Mouse (Mus musculus) spleen, adult 2 months (tissue): Measurements from ENCODE around the gene Cd5. TPM values are rescaled to one million over a fixed set of nuclear protein-coding genes. Genes with fewer than 3 reads are reported as not detected.
A peak's percentile ranks its signal among the peaks of the same experiment; 100 is the strongest.

ENCODE experiments used
- DNase-seq, 2 experiments: peaks; one replicate each; pipeline versions ENCODE4 v3.0.0 to v3.0.0-alpha.2; 2012 to 2021; ENCODE audit warnings: low spot score in 2 of 2, low read depth in 1 of 2
- H3K27ac ChIP-seq: fragments of 200-500 bp; 2 replicates; pipeline ENCODE4 v1.5.1; 2012; ENCODE audit warnings: low read length, inconsistent platforms; ENCODE audit not compliant: insufficient read depth
- H3K27me3 ChIP-seq: fragments of 200-500 bp; 2 replicates; pipeline ENCODE4 v1.6.1; 2012; ENCODE audit warnings: mild to moderate bottlenecking, moderate library complexity, low read length, inconsistent platforms; ENCODE audit not compliant: control insufficient read depth, insufficient read depth
- H3K36me3 ChIP-seq: fragments of 200-500 bp; 2 replicates; pipeline ENCODE4 v1.6.1; 2012; ENCODE audit warnings: mild to moderate bottlenecking, low read length, inconsistent platforms; ENCODE audit not compliant: control insufficient read depth, insufficient read depth
- H3K4me1 ChIP-seq: fragments of 200-500 bp; 2 replicates; pipeline ENCODE4 v1.6.1; 2011; ENCODE audit warnings: inconsistent platforms; ENCODE audit not compliant: control insufficient read depth, insufficient read depth, insufficient read length
- H3K4me3 ChIP-seq: fragments of 200-500 bp; 2 replicates; pipeline ENCODE4 v1.5.1; 2011; ENCODE audit warnings: mild to moderate bottlenecking, inconsistent platforms; ENCODE audit not compliant: insufficient read depth, insufficient read length; ENCODE audit errors: extremely low read depth
- CTCF ChIP-seq: fragments of 200-500 bp; IDR thresholded peaks from 2 replicates; pipeline ENCODE4 v1.5.1; 2011; ENCODE audit warnings: mild to moderate bottlenecking, inconsistent platforms; ENCODE audit not compliant: insufficient read depth, insufficient read length, insufficient replicate concordance; ENCODE audit errors: extremely low read depth
- POLR2A ChIP-seq: fragments of 200-500 bp; IDR thresholded peaks from 2 replicates; pipeline ENCODE4 v1.6.1; 2011; ENCODE audit warnings: low read depth, low read length, inconsistent platforms
- WGBS: fragments of 180-500 bp; shearing (Covaris S2); methylation state at CpG from one replicate; pipeline ENCODE4 v1.1.7; 2018; 5-methylcytosine and 5-hydroxymethylcytosine counted together
- polyA plus RNA-seq: library from polyadenylated mRNA; depleted of rRNA; stranded (reverse); fragments of >200 nt; gene quantifications from 2 replicates; pipeline ENCODE4 v1.2.3, GENCODE M21; 2012

The Cd5 gene
- polyA plus RNA-seq, 1 experiment, result 35.2 TPM

DNA sequence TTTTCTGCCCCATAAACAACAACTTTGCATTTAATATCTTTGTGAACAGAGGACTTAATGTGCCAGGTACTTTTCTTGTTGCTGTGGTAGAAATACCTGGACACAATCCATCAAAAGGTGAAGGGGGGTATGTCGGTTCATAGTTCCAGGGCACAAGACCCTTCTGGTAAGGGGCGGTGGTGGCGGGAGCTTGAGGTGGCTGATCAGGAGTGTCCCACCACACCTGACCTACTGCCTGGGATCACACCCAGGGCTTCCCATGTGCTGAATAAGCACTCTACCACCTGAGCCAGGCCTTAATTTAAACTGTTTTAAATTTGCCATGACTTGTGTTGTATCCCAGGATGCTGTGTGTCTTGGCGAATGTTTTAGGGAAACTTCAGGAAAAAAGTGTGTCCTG is 47.7 kb downstream of the Cd5 start:
- H3K27me3 ChIP-seq, result no peaks in the 10 kb centered on the region
- WGBS, result 91% methylated on average over 4 of the region's 4 CpGs
- no peak overlapping the region for H3K27ac ChIP-seq
- no peaks in the 10 kb centered on the region for H3K36me3 ChIP-seq
- no peak overlapping the region for H3K4me3 ChIP-seq
- DNase-seq, result no peak
- H3K4me1 ChIP-seq, result peaks cover 18% of the 10 kb centered on the region
- TF ChIP-seq POLR2A, result no peak
- TF ChIP-seq CTCF, result no peak

- Histone ChIP-seq H3K27me3 (no peaks in the 10 kb centered on the region), H3K36me3 (no peaks in the 10 kb centered on the region), H3K27ac (no peak overlapping the region), H3K4me1 (peaks cover 14% of the 10 kb centered on the region), H3K4me3 (no peak overlapping the region)
- WGBS, result 87% methylated on average over 3 of the region's 3 CpGs
- TF ChIP-seq POLR2A, result no peak
- no peak for TF ChIP-seq CTCF
- DNase-seq, result no peak
Measured at GRCm38 (mm10) chr19:10690336-10690735, 48.5 kb downstream of the Cd5 start.

GRCm38 (mm10) chr19:10689470-10690166 is 49.2 kb downstream of the Cd5 start:
- Histone ChIP-seq H3K27me3 (no peaks in the 10 kb centered on the region), H3K4me1 (peaks cover 12% of the 10 kb centered on the region), H3K36me3 (no peaks in the 10 kb centered on the region), H3K27ac (peak overlapping the region; percentile 93), H3K4me3 (peak overlapping the region; percentile 73)
- no peak for DNase-seq
- TF ChIP-seq CTCF (no peak), POLR2A (no peak)
- WGBS, result 59% methylated on average over 5 of the region's 5 CpGs

- WGBS, result under 1% methylated on average over 69 of the region's 74 CpGs
- Histone ChIP-seq H3K4me1 (peaks cover 8% of the 10 kb centered on the region), H3K27me3 (no peaks in the 10 kb centered on the region), H3K27ac (peak within 1 kb of the TSS; percentile 93), H3K36me3 (no peaks in the 10 kb centered on the region), H3K4me3 (peak within 1 kb of the TSS; percentile 73)
- TF ChIP-seq POLR2A (peak; percentile 49), CTCF (no peak)
- DNase-seq, result peak; percentile 70 to 90
Measured at GRCm38 (mm10) chr19:10688537-10689352, 50.1 kb downstream of the Cd5 start, which contains the start of gene Vps37c. Gene Vps37c (plus strand): TSS chr19:10688735.

DNA sequence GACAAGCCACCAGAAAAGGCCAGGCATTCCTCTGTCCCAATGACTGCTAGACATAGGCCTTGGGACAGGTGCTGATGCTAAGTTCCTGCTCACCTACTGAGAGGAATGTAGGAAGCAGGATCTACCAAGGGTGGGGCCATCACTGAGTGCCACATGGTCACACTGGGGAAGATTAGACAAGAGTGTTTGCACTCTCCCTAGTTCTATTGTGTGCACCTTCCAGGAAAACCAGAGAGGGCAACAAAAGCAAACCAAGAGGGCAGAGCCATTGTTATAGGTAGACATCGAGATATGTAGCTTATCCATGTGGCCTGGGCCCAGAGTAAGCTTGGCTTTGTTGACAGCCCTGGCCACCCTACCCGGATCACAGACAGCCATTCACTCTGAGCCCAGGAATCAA is 53.1 kb downstream of the Cd5 start:
- DNase-seq, result no peak
- 85% methylated on average over 2 of the region's 2 CpGs for WGBS
- Histone ChIP-seq H3K4me1 (peaks cover 8% of the 10 kb centered on the region), H3K36me3 (no peaks in the 10 kb centered on the region), H3K4me3 (no peak overlapping the region), H3K27me3 (no peaks in the 10 kb centered on the region), H3K27ac (no peak overlapping the region)
- TF ChIP-seq POLR2A (no peak), CTCF (no peak)

- 50% methylated on average over 9 of the region's 9 CpGs for WGBS
- Histone ChIP-seq H3K4me1 (peaks cover 8% of the 10 kb centered on the region), H3K27me3 (no peaks in the 10 kb centered on the region), H3K27ac (no peak overlapping the region), H3K36me3 (no peaks in the 10 kb centered on the region), H3K4me3 (no peak overlapping the region)
- DNase-seq, result no peak
- no peak for TF ChIP-seq POLR2A
- TF ChIP-seq CTCF, result no peak
Measured at GRCm38 (mm10) chr19:10685081-10685480, 53.7 kb downstream of the Cd5 start.

DNA sequence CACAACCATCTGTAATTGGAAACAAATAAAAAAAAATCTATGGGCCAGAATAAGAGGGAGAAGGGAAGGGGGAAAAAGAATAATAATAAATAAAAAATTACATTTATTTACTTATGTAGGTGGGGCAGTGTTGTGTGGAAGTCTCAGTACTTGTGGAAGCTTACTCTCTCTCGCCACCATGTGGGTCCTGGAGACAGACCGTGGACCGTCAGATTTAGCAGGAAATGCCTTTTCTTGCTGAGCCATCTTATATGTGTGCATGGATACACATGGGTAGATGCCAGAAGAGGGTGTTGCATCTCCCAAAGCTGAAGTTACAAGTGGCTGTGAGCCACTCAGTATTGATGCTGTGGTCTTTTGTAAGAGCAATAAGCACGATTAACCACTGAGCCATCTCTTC is 57.2 kb downstream of the Cd5 start:
- 38% methylated on average over 4 of the region's 4 CpGs for WGBS
- DNase-seq, result no peak
- TF ChIP-seq POLR2A, result no peak
- TF ChIP-seq CTCF, result no peak

More for the DNA sequence above, 57.2 kb downstream of the Cd5 start:
- H3K36me3 ChIP-seq, result no peaks in the 10 kb centered on the region
- H3K4me1 ChIP-seq, result no peaks in the 10 kb centered on the region
- H3K27me3 ChIP-seq, result no peaks in the 10 kb centered on the region
- H3K4me3 ChIP-seq, result no peak overlapping the region
- no peak overlapping the region for H3K27ac ChIP-seq
